Mouse (Mus musculus) CD4-positive, CD25-positive, alpha-beta regulatory T cell (primary cell): ENCODE data around the gene Ppp1r15b. TPM values are rescaled to one million over a fixed set of nuclear protein-coding genes. Genes with fewer than 3 reads are reported as not detected.

Source experiments
- polyA plus RNA-seq: library from polyadenylated mRNA; unstranded; fragments of 100-300 nt; shearing (Covaris generic); gene quantifications from one replicate; pipeline ENCODE4 v1.2.1, GENCODE M21; 2017

The Ppp1r15b gene
- polyA plus RNA-seq: 44.3 TPM

DNA sequence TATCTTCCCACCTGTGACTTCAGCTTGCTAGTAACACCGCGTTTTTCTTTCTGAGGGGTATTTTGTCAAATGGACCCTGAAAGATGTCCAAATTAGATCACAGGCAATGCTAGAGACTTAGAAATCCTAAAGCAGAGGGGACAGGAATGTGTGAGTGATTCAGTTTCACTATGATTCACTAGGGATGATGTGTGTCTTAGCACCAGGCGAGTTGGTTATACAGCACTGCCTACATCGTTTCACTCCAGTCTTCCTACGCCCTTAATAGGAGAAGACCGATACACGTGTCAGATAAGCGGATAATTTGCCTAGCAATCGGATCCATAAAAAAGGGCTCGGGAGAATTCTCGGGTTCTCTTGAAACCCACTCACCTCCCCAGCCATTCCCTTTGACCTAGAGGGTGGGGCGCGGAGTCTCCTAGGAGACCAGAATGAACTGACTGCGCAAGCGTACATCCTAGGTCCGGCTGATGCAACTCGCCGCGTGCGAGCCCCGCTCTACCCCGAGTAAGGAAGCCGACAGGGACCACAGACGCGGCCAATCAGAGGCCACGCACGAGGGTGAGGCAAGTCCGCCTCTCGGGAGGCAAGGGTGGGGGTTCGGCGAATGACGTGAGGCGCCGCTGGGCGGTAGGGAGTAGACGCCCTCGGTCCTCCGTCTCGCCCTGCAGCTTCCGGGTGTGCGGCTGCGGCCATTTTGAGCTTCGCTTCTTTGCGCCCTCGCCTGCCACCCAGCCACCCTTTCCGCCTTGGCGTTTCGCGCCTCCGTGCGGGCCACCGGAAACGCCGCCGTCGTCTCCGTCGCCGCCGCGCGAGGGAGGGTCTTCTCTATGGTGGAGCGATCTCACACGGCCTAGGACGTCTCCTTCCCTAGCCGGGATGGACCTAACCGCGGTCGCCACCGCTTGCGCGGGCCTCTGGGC lies at the start of gene Ppp1r15b:
TSS of gene Ppp1r15b (plus strand) at position 506 of the 923 bp plus-strand sequence.

DNA sequence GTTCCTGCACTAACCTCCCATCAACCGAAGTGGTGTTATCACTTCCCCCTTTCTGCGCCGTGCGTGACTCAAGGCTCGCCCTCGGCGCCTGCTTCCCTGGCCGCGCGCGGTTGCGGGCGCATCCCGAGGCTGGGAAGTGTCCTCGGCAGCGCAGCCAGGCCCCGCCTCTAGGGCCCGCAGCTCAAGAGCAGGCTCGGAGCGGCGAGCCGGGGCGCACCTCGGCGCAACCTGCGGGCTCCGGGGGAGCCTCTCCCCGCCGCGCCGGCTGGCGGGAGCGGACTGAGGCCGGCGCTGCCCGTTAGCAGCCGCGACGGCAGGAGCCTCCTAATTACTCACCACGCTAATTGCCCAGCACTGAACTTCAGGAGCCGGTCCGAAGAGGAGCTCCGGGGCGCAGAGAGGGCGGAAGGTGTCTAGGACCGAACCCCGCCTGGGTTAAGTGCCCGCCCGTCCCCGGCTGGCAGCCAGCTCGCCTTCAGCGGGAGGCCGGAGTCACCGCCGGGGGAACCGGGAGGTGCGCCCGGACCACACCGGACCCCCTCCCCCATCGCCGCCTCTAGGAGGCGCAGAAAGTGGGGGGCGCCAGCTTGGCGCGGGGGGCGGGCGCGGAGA lies 33.0 kb downstream of the Ppp1r15b start, which contains the start of gene Plekha6:
TSS of gene Plekha6 (plus strand) at position 391 of the 612 bp plus-strand sequence.

Other genes starting within 250 kb of the Ppp1r15b start
- gene Mdm4, start 100.6 kb upstream of the Ppp1r15b start, polyA plus RNA-seq: 89.2 TPM
- gene Pik3c2b, start 85.5 kb upstream of the Ppp1r15b start, polyA plus RNA-seq: 1.8 TPM
- gene Plekha6, start 33.1 kb downstream of the Ppp1r15b start, polyA plus RNA-seq: 0.51 TPM
- gene Golt1a, start 178.7 kb downstream of the Ppp1r15b start, polyA plus RNA-seq: not detected
- gene Kiss1, start 190.7 kb downstream of the Ppp1r15b start, polyA plus RNA-seq: not detected
- gene Ren1, start 219.4 kb downstream of the Ppp1r15b start, polyA plus RNA-seq: not detected
- not detected for gene Etnk2, start 232.4 kb downstream of the Ppp1r15b start, polyA plus RNA-seq